Mouse (Mus musculus) embryonic fibroblast, embryonic 13.5 days (primary cell): Measurements from ENCODE around the gene Slc9a2. TPM values are rescaled to one million over a fixed set of nuclear protein-coding genes. Genes with fewer than 3 reads are reported as not detected.
"Not testable (repeated sequence)": the region's sequence is repeated elsewhere in the genome, so short reads cannot be mapped to it uniquely, and the experiment has no call there.

ENCODE experiments used
- H3K27ac ChIP-seq: 2 replicates; pipeline ENCODE4 v1.5.1; 2012; ENCODE audit warnings: low read length, control low read depth, inconsistent platforms; ENCODE audit not compliant: insufficient read depth
- H3K4me1 ChIP-seq: 2 replicates; pipeline ENCODE4 v1.6.1; 2011; ENCODE audit warnings: low read length; ENCODE audit not compliant: control insufficient read depth, insufficient read depth
- H3K4me3 ChIP-seq: 2 replicates; pipeline ENCODE4 v1.5.1; 2011; ENCODE audit warnings: mild to moderate bottlenecking, control low read depth, low read length; ENCODE audit not compliant: insufficient read depth
- CTCF ChIP-seq: IDR thresholded peaks from 2 replicates; pipeline ENCODE4 v1.5.1; 2011; ENCODE audit warnings: mild to moderate bottlenecking, control low read depth, low read length, moderate library complexity, borderline replicate concordance; ENCODE audit not compliant: insufficient read depth
- POLR2A ChIP-seq: IDR thresholded peaks from 2 replicates; pipeline ENCODE4 v1.6.1; 2011; ENCODE audit warnings: low read depth, mild to moderate bottlenecking, control low read depth, low read length, moderate library complexity
- polyA plus RNA-seq: library from polyadenylated mRNA; stranded (reverse); fragments of >200 nt; gene quantifications from 2 replicates; pipeline ENCODE4 v1.2.4, GENCODE M21; 2011; ENCODE audit warnings: low read depth; ENCODE audit not compliant: missing spikeins, insufficient read length

The Slc9a2 gene
- polyA plus RNA-seq, 1 experiment = 0.11 TPM

DNA sequence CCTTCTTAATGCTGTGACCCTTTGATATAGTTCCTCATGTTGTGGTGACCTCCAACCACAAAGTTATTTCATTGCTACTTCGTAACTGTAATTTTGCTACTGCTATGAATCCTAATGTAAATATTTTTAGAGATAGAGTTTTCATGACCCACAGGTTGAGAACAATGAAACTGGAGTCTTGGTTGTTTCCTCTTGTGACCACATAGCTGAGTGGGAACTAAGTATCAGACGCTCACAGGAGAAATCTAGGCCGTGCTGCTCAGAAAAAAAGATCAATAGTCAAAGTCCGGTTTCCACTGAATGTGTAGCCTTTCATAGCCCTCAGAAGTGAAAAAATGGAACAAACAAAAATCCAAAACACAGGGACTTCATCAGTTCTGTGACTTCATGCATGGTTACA, 24.7 kb downstream of the Slc9a2 start:
- Histone ChIP-seq H3K4me3 (no peak overlapping the region), H3K4me1 (no peaks in the 10 kb centered on the region), H3K27ac (no peak overlapping the region)
- no peak for TF ChIP-seq CTCF

- Histone ChIP-seq H3K4me3 (no peak overlapping the region), H3K4me1 (no peaks in the 10 kb centered on the region), H3K27ac (no peak overlapping the region)
- no peak for TF ChIP-seq POLR2A
- TF ChIP-seq CTCF = no peak
Observed at GRCm38 (mm10) chr1:40714950-40715349, 34.6 kb downstream of the Slc9a2 start.

- no peak for TF ChIP-seq CTCF
- Histone ChIP-seq H3K27ac (no peak overlapping the region), H3K4me3 (no peak overlapping the region), H3K4me1 (no peaks in the 10 kb centered on the region)
Observed at GRCm38 (mm10) chr1:40726051-40726450, 45.7 kb downstream of the Slc9a2 start.

GRCm38 (mm10) chr1:40727404-40727803, 47.0 kb downstream of the Slc9a2 start:
- Histone ChIP-seq H3K4me3 (no peak overlapping the region), H3K27ac (no peak overlapping the region), H3K4me1 (no peaks in the 10 kb centered on the region)
- no peak for TF ChIP-seq POLR2A
- no peak for TF ChIP-seq CTCF

DNA sequence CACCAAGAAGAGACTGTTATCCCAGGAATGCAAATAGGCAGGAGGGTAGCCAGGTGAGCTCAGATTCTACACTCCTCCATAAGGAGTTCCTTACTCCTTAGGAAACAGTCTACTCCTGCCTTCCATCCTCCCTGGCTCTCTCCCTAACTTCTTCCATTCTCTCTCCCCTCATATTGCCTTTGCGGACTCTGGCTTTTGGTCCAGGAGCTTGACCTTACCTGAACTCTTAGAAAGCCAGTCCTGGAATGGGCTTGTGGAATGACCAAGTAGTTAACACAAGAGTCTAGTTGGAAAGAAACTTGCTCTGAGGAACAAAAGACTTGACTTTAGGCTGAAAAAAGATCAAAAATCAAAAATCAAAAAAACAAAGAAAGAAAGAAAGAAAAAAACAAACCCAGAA, 48.3 kb downstream of the Slc9a2 start:
- Histone ChIP-seq H3K4me1 (no peaks in the 10 kb centered on the region), H3K27ac (no peak overlapping the region), H3K4me3 (no peak overlapping the region)
- TF ChIP-seq POLR2A (no peak), CTCF (no peak)

DNA sequence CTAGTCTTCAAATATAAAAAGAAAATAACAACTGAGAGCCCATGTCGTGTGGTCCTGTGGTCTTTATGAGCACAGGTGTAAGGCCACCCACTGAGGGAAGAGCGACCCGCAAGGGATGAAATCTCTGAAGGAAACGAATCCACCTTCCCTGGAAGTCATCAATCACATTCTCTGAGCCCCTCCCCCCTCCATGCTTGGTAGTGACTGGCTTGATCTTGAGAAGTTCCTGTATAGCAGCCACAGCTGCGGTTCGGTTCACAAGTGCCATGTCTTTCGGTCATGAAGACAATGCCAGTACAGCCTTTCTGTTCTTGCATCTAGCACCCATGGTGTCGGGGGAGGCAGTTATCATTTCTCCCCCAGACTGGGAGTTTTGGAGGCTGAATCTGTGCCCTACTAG, 57.3 kb downstream of the Slc9a2 start:
- TF ChIP-seq POLR2A (no peak), CTCF (no peak)
- Histone ChIP-seq H3K27ac (no peak overlapping the region), H3K4me3 (no peak overlapping the region), H3K4me1 (no peaks in the 10 kb centered on the region)

- not testable (repeated sequence) for H3K4me3 ChIP-seq, H3K27ac ChIP-seq, H3K4me1 ChIP-seq
Observed at GRCm38 (mm10) chr1:40738246-40738645, 57.9 kb downstream of the Slc9a2 start.

GRCm38 (mm10) chr1:40740739-40741138, 60.4 kb downstream of the Slc9a2 start:
- Histone ChIP-seq H3K4me3 (no peak overlapping the region), H3K4me1 (no peaks in the 10 kb centered on the region), H3K27ac (no peak overlapping the region)
- no peak for TF ChIP-seq POLR2A
- TF ChIP-seq CTCF = no peak

DNA sequence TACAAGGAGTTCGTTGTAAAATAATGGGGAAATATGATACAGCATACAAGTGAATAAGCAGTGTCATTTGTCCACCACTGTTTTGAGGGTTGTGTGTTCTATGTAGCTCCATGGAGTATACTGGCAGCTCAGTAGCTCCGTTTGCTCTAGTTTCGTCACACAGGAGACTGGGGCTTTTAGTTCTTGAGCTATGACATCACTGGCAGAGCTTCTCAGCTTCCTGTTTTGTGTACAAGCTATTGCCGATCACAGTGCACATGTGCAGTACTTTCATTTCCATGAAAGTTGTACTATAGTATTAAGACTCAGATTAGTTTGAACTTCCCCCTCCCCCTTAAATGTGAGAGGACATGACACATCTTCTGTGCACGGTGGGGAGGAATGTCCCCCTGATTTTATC, 65.7 kb downstream of the Slc9a2 start:
- Histone ChIP-seq H3K27ac (no peak overlapping the region), H3K4me3 (no peak overlapping the region), H3K4me1 (no peaks in the 10 kb centered on the region)
- no peak for TF ChIP-seq CTCF
- TF ChIP-seq POLR2A = no peak

- H3K4me1 ChIP-seq = no peaks in the 10 kb centered on the region
- H3K4me3 ChIP-seq = no peak overlapping the region
- H3K27ac ChIP-seq = no peak overlapping the region
- TF ChIP-seq CTCF (no peak), POLR2A (no peak)
Observed at GRCm38 (mm10) chr1:40759751-40760445, 79.5 kb downstream of the Slc9a2 start.

DNA sequence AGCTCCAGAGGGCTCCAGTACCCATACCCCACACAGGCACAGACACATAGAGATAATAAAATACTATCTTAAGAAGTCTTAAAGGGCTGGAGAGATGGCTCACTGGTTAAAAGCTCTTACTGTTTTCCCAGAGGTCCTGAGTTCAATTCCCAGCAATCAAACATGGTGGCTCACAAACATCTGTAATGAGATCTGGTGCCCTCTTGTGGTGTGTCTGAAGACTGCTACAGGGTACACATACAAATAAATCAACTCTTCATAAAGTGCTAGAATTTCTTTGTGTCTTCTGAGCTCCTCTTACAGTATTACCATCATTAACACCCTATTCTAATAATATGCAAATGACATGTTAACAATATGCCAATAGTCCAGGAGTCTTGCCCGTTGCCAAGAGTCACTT, 83.7 kb downstream of the Slc9a2 start:
- no peak for TF ChIP-seq POLR2A
- no peaks in the 10 kb centered on the region for H3K4me1 ChIP-seq

More for the DNA sequence above, 83.7 kb downstream of the Slc9a2 start:
- H3K4me3 ChIP-seq = no peak overlapping the region
- no peak overlapping the region for H3K27ac ChIP-seq
